Comparison of ENCODE assay signal across 26 mouse cellular contexts in the genomic region with DNA sequence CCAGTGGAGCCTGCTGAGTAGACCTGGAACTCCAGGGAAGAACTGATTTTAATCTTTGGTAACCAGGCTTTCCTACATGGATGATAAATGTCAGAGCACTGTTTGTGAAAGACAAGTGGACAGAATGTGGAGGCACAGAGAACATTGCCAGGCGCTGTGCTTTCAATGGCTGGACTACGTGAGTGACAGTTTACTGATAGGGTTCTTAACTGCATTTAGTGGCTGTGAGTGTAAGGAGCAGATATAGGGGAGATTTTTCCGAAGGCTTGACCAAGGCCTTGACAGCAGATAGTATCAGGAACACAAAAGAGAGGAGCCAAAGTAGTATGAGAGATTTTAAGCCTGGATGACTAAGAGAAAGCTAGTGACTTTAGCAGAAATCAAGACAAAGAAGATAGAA.
A peak's percentile ranks its signal among the peaks of the same experiment; 100 is the strongest.
DNase-seq lines count a peak whose midpoint lies in the region; ATAC-seq and TF ChIP-seq lines count a peak whose summit lies in the region.
"Had no signal": no experiment of that assay in that cellular context is flagged by ENCODE, and none has a peak within 500 bp of the region (broad histone marks: within the 10 kb centered on the region; RNA-seq: fewer than 3 reads in every experiment).

No protein-coding gene starts in this region.

- H3K9me3 ChIP-seq in heart, embryonic 12.5 days (replicated peaks), result no peaks in the 10 kb centered on the region
- no peaks in the 10 kb centered on the region for H3K9me3 ChIP-seq in liver, embryonic 11.5 days (ENCODE audit: control insufficient read depth, low read length)
- no peaks in the 10 kb centered on the region for H3K9me3 ChIP-seq in hindbrain, postnatal 0 days (ENCODE audit: low read length)
- H3K9me3 ChIP-seq: embryonic facial prominence, embryonic 10.5 days; embryonic facial prominence, embryonic 13.5 days; forebrain, embryonic 12.5 days; forebrain, embryonic 15.5 days; hindbrain, embryonic 12.5 days; hindbrain, embryonic 15.5 days; intestine, embryonic 15.5 days had no signal

- peak overlapping the region; percentile 51; the same call in 1 of the 2 replicates for H3K27ac ChIP-seq in heart, embryonic 12.5 days (ENCODE audit: poor library complexity, severe bottlenecking)
- no peak overlapping the region for H3K27ac ChIP-seq in liver, embryonic 11.5 days (ENCODE audit: low read depth, low read length)
- H3K27ac ChIP-seq in hindbrain, postnatal 0 days, result no peak overlapping the region
- H3K27ac ChIP-seq: embryonic facial prominence, embryonic 10.5 days; embryonic facial prominence, embryonic 13.5 days; forebrain, embryonic 12.5 days; forebrain, embryonic 15.5 days; hindbrain, embryonic 12.5 days; hindbrain, embryonic 15.5 days; intestine, embryonic 15.5 days had no signal

- H3K4me1 ChIP-seq in heart, embryonic 12.5 days (replicated peaks), result peaks cover 8% of the 10 kb centered on the region
- H3K4me1 ChIP-seq in liver, embryonic 11.5 days (replicated peaks; ENCODE audit: control insufficient read depth, insufficient read depth, low read length), result no peaks in the 10 kb centered on the region; the same call in 1 of the 2 replicates
- no peaks in the 10 kb centered on the region for H3K4me1 ChIP-seq in hindbrain, postnatal 0 days (ENCODE audit: insufficient read depth, low read length)
- H3K4me1 ChIP-seq: embryonic facial prominence, embryonic 10.5 days; embryonic facial prominence, embryonic 13.5 days; forebrain, embryonic 12.5 days; forebrain, embryonic 15.5 days; hindbrain, embryonic 12.5 days; hindbrain, embryonic 15.5 days; intestine, embryonic 15.5 days had no signal

- no peak overlapping the region for H3K4me3 ChIP-seq in heart, embryonic 12.5 days
- H3K4me3 ChIP-seq in liver, embryonic 11.5 days (ENCODE audit: low read depth, low read length), result no peak overlapping the region
- H3K4me3 ChIP-seq in hindbrain, postnatal 0 days (ENCODE audit: low read length), result no peak overlapping the region
- H3K4me3 ChIP-seq: embryonic facial prominence, embryonic 10.5 days; embryonic facial prominence, embryonic 13.5 days; erythroblast, embryonic 14.5 days; forebrain, embryonic 12.5 days; forebrain, embryonic 15.5 days; hindbrain, embryonic 12.5 days; hindbrain, embryonic 15.5 days; intestine, embryonic 15.5 days had no signal

- no peaks in the 10 kb centered on the region for H3K36me3 ChIP-seq in heart, embryonic 12.5 days
- no peaks in the 10 kb centered on the region for H3K36me3 ChIP-seq in liver, embryonic 11.5 days (ENCODE audit: control insufficient read depth, insufficient read depth, low read length)
- no peaks in the 10 kb centered on the region for H3K36me3 ChIP-seq in hindbrain, postnatal 0 days (ENCODE audit: insufficient read depth, low read length)
- H3K36me3 ChIP-seq: embryonic facial prominence, embryonic 10.5 days; embryonic facial prominence, embryonic 13.5 days; forebrain, embryonic 12.5 days; forebrain, embryonic 15.5 days; hindbrain, embryonic 12.5 days; hindbrain, embryonic 15.5 days; intestine, embryonic 15.5 days had no signal

- no peak for TF ChIP-seq CTCF in hindbrain, postnatal 0 days (IDR thresholded peaks at IDR 0.05; ENCODE audit: low read depth)

- H3K9ac ChIP-seq in heart, embryonic 12.5 days, result no peak overlapping the region
- no peak overlapping the region for H3K9ac ChIP-seq in liver, embryonic 11.5 days (ENCODE audit: low read depth, low read length)
- H3K9ac ChIP-seq in hindbrain, postnatal 0 days (replicated peaks; ENCODE audit: low read length), result no peak overlapping the region
- H3K9ac ChIP-seq: embryonic facial prominence, embryonic 13.5 days; forebrain, embryonic 12.5 days; forebrain, embryonic 15.5 days; hindbrain, embryonic 12.5 days; hindbrain, embryonic 15.5 days; intestine, embryonic 15.5 days had no signal

- WGBS in heart, embryonic 12.5 days, result 12% methylated on average over 3 of the region's 3 CpGs
- WGBS in liver, embryonic 11.5 days, result 27% methylated on average over 3 of the region's 3 CpGs
- 79% methylated on average over 3 of the region's 3 CpGs for WGBS in hindbrain, postnatal 0 days

- no peak for ATAC-seq in heart, embryonic 12.5 days (ENCODE audit: insufficient number of reproducible peaks, low FRiP score)
- ATAC-seq in liver, embryonic 11.5 days (replicated peaks; ENCODE audit: low FRiP score), result peak; percentile 54; the same call in 1 of the 2 replicates
- ATAC-seq in common myeloid progenitor, adult 5-6 weeks (replicated peaks; ENCODE audit: low read depth, poor library complexity, severe bottlenecking), result 0 out of 2 replicates have a peak, but pooled peaks have one; percentile 39
- ATAC-seq in hindbrain, postnatal 0 days, result no peak
- ATAC-seq: activated CD4-positive, CD25-positive, alpha-beta regulatory T cell, adult 4 months; CD4-positive, CD25-positive, alpha-beta regulatory T cell, adult 4 months; forebrain, embryonic 15.5 days; intestine, embryonic 15.5 days had no signal

- no peak overlapping the region for H3K4me2 ChIP-seq in heart, embryonic 12.5 days
- no peak overlapping the region for H3K4me2 ChIP-seq in liver, embryonic 11.5 days
- no peak overlapping the region for H3K4me2 ChIP-seq in hindbrain, postnatal 0 days (ENCODE audit: low read depth, low read length)
- H3K4me2 ChIP-seq: embryonic facial prominence, embryonic 13.5 days; forebrain, embryonic 12.5 days; forebrain, embryonic 15.5 days; hindbrain, embryonic 12.5 days; hindbrain, embryonic 15.5 days; intestine, embryonic 15.5 days had no signal

- no peak for DNase-seq in heart, adult 11 months
- no peak for DNase-seq in liver, embryonic 11.5 days (ENCODE audit: low spot score)
- no peak for DNase-seq in liver
- peak; percentile 15 for DNase-seq in MN1 (ENCODE audit: low spot score)
- DNase-seq in hindbrain, postnatal 0 days (ENCODE audit: low spot score), result no peak
- DNase-seq: adrenal gland, adult 2 months; adrenal gland, postnatal 14 days; cerebellum, adult 11 months; cerebellum, adult 2 months; cerebellum, adult 9-11 months; cerebellum, postnatal 25 days; embryo, embryonic 11 days; gastrocnemius, postnatal 25 days; kidney, adult 11 months had no signal

- no peaks in the 10 kb centered on the region for H3K27me3 ChIP-seq in heart, embryonic 12.5 days (replicated peaks)
- H3K27me3 ChIP-seq in liver, embryonic 11.5 days (replicated peaks; ENCODE audit: control insufficient read depth, insufficient read depth, low read length), result no peaks in the 10 kb centered on the region
- H3K27me3 ChIP-seq in hindbrain, postnatal 0 days (ENCODE audit: insufficient read depth, low read length), result no peaks in the 10 kb centered on the region
- H3K27me3 ChIP-seq: embryonic facial prominence, embryonic 13.5 days; forebrain, embryonic 12.5 days; forebrain, embryonic 15.5 days; hindbrain, embryonic 12.5 days; hindbrain, embryonic 15.5 days; intestine, embryonic 15.5 days had no signal

Comparison
In these comparisons a context has a peak if more than half of its experiments do, and no peak if none do; other contexts are left out.
1. ATAC-seq: peak in liver, embryonic 11.5 days (single experiment) and common myeloid progenitor, adult 5-6 weeks (single experiment); none in heart, embryonic 12.5 days (single experiment) and hindbrain, postnatal 0 days (single experiment).